Mouse (Mus musculus) bone marrow macrophage, adult 2 months (primary cell): ENCODE results near the gene Ttll9.

Experiments used
- CTCF ChIP-seq: IDR thresholded peaks from 2 replicates; pipeline ENCODE4 v1.5.1; 2012; ENCODE audit warnings: low read depth, mild to moderate bottlenecking, low read length, moderate library complexity
- POLR2A ChIP-seq: IDR thresholded peaks from 2 replicates; pipeline ENCODE4 v1.6.1; 2012; ENCODE audit warnings: mild to moderate bottlenecking, low read depth, low read length, borderline replicate concordance

DNA sequence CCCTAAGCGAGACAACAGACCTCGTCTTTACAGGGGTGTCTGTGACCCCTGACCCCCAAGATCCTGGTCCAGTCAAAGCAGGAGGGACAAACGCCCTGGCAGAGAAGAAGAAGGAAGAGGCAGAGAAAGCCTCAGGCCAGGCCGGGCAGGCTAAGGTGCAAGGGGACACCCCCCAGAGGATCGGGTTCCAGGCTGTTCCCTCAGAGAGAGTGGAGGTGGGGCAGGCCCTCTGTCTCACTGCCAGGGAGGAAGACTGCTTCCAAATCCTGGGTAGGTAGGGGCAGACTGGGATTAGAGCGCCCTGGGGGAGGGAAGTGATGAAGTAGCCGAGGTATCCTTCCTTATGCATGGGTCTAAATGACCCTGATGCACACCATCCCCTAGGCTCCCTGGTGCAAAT, 48.8 kb upstream of the Ttll9 start:
- TF ChIP-seq POLR2A (no peak), CTCF (no peak)
